Mouse (Mus musculus): ENCODE data around the gene Nfya. TPM values are rescaled to one million over a fixed set of nuclear protein-coding genes. Genes with fewer than 3 reads are reported as not detected.

The Nfya gene
- total and polyA plus RNA-seq, 3 experiments: 26.9 to 44.2 (median 29.3) TPM

DNA sequence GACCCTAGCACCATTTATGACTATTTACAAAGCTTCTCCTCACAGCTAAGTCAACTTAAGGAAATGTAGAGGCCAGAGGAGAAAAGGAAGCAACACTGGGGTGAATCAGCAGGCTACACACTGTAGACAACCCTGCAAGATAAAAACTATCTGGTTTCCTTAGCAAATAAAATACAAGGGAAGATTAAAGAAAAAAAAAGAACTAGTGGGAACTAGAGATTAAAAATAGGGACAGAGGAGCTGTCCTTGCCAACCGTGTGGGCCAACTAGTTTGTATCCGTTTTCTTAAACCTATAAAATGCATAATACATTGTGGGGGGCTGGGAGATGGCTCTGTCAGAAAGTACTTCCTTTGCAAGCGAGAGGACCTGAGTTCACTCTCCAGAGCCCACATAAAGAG lies 67.8 kb downstream of the Nfya start:
- H3K27ac ChIP-seq (ENCODE audit: insufficient read depth, low read depth): no peak overlapping the region
- H3K9me3 ChIP-seq (replicated peaks; ENCODE audit: low read length): peaks cover 3% of the 10 kb centered on the region
- H3K4me3 ChIP-seq (replicated peaks in 1 of 3; ENCODE audit: low read depth in 2 of 3, low read length in 2 of 3, poor library complexity in 1 of 3): no peak overlapping the region
- TF ChIP-seq USF1 (IDR thresholded peaks at IDR 0.05; ENCODE audit: low read depth, low read length): no peak
- TF ChIP-seq MAX (IDR thresholded peaks at IDR 0.05; ENCODE audit: low read length): no peak
- no peak for TF ChIP-seq MAZ (IDR thresholded peaks at IDR 0.05; ENCODE audit: low read depth, low read length)
- TF ChIP-seq JUND (conservative IDR thresholded peaks at IDR 0.05; ENCODE audit: low read depth, low read length): no peak
- no peak for TF ChIP-seq CTCF (conservative IDR thresholded peaks at IDR 0.05 in 1 of 2, IDR thresholded peaks at IDR 0.05 in 1 of 2; ENCODE audit: low read depth in 2 of 2, low read length in 2 of 2)
- TF ChIP-seq ZMIZ1 (IDR thresholded peaks at IDR 0.05; ENCODE audit: low read depth, low read length): no peak
- TF ChIP-seq POLR2A (IDR thresholded peaks at IDR 0.05; ENCODE audit: low read depth, low read length): no peak
- TF ChIP-seq RAD21 (IDR thresholded peaks at IDR 0.05; ENCODE audit: low read depth, low read length): no peak
- TF ChIP-seq ELF1 (IDR thresholded peaks at IDR 0.05; ENCODE audit: low read depth, low read length): no peak
- TF ChIP-seq SIN3A (IDR thresholded peaks at IDR 0.05; ENCODE audit: low read length): no peak
- TF ChIP-seq ETS1 (conservative IDR thresholded peaks at IDR 0.05; ENCODE audit: low read depth, low read length): no peak
- TF ChIP-seq HCFC1 (IDR thresholded peaks at IDR 0.05; ENCODE audit: low read depth, low read length): no peak
- no peak for TF ChIP-seq GABPA (IDR thresholded peaks at IDR 0.05; ENCODE audit: insufficient replicate concordance, low read depth, low read length)
- TF ChIP-seq BHLHE40 (IDR thresholded peaks at IDR 0.05; ENCODE audit: low read depth, low read length): no peak
- TF ChIP-seq SMC3 (IDR thresholded peaks at IDR 0.05; ENCODE audit: low read depth, low read length): no peak
- no peak for TF ChIP-seq CHD1 (IDR thresholded peaks at IDR 0.05; ENCODE audit: low read depth, low read length)
- H3K9ac ChIP-seq (ENCODE audit: insufficient read depth, low read depth): no peak overlapping the region
- H3K4me1 ChIP-seq (ENCODE audit: control insufficient read depth in 1 of 2, insufficient read depth in 2 of 2): peaks cover 0 to 27% of the 10 kb centered on the region in 2 experiments; a peak in 2 of 4 replicates
- no peak for DNase-seq (ENCODE audit: extremely low read depth)
- no peaks in the 10 kb centered on the region for H3K36me3 ChIP-seq (replicated peaks in 1 of 2; ENCODE audit: control insufficient read depth in 1 of 2, insufficient read depth in 1 of 2, low read length in 1 of 2)
- dilution Hi-C loops (cut with MboI; ENCODE audit: extremely low pct_ligation_motif_present, extremely low pct_unique_long_range_greater_than_20kb, low sequenced_read_pairs): no loop called here
- H3K4me2 ChIP-seq (ENCODE audit: insufficient read depth, low read depth, poor library complexity, severe bottlenecking): no peak overlapping the region
- H3K27me3 ChIP-seq (replicated peaks): no peaks in the 10 kb centered on the region
- H3K79me2 ChIP-seq (replicated peaks; ENCODE audit: control insufficient read depth, extremely low read depth, insufficient read depth, poor library complexity, severe bottlenecking): no peaks in the 10 kb centered on the region
- in situ Hi-C loops (cut with MboI; ENCODE audit: low pct_ligation_motif_present, low pct_unique_long_range_greater_than_20kb, low sequenced_read_pairs): no loop called here

DNA sequence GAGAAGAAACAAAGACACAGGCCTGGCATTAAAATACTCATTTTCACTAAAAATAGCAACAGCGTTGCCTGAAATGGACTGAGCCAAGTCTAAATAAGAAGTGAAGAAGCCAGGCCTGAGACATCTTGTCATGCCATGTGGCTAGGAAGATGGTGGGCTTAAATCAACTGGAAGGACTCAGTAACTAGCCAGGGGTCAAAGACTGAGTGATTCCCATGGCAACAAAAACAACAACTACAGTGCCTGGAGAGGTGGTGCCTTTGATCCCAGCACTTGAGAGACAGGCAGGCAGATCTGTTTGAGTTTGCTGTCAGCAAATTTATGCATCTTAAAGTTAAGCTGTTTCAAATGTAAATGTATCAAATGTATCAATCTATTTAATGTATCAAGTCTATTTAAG lies 69.4 kb downstream of the Nfya start:
- H3K4me3 ChIP-seq (replicated peaks in 1 of 3; ENCODE audit: low read depth in 2 of 3, low read length in 2 of 3, poor library complexity in 1 of 3): no peak overlapping the region
- dilution Hi-C loops (cut with MboI; ENCODE audit: extremely low pct_ligation_motif_present, extremely low pct_unique_long_range_greater_than_20kb, low sequenced_read_pairs): no loop called here
- no peak for DNase-seq (ENCODE audit: extremely low read depth)

More for the DNA sequence above, 69.4 kb downstream of the Nfya start:
- in situ Hi-C loops (cut with MboI; ENCODE audit: low pct_ligation_motif_present, low pct_unique_long_range_greater_than_20kb, low sequenced_read_pairs): no loop called here
- Histone ChIP-seq H3K9me3 (replicated peaks; ENCODE audit: low read length) (peaks cover 3% of the 10 kb centered on the region), H3K4me2 (ENCODE audit: insufficient read depth, low read depth, poor library complexity, severe bottlenecking) (no peak overlapping the region), H3K27me3 (replicated peaks) (no peaks in the 10 kb centered on the region), H3K4me1 (ENCODE audit: control insufficient read depth in 1 of 2, insufficient read depth in 2 of 2) (peaks cover 0 to 32% of the 10 kb centered on the region in 2 experiments; a peak in 2 of 4 replicates), H3K9ac (ENCODE audit: insufficient read depth, low read depth) (no peak overlapping the region), H3K27ac (ENCODE audit: insufficient read depth, low read depth) (no peak overlapping the region), H3K36me3 (replicated peaks in 1 of 2; ENCODE audit: control insufficient read depth in 1 of 2, insufficient read depth in 1 of 2, low read length in 1 of 2) (no peaks in the 10 kb centered on the region), H3K79me2 (replicated peaks; ENCODE audit: control insufficient read depth, extremely low read depth, insufficient read depth, poor library complexity, severe bottlenecking) (no peaks in the 10 kb centered on the region)
- TF ChIP-seq BHLHE40 (IDR thresholded peaks at IDR 0.05; ENCODE audit: low read depth, low read length) (no peak), ZKSCAN1 (IDR thresholded peaks at IDR 0.05; ENCODE audit: borderline replicate concordance, low read depth, low read length) (no peak), JUND (conservative IDR thresholded peaks at IDR 0.05; ENCODE audit: low read depth, low read length) (no peak), CHD2 (IDR thresholded peaks at IDR 0.05; ENCODE audit: low read length) (no peak), USF2 (conservative IDR thresholded peaks at IDR 0.05; ENCODE audit: low read depth, low read length) (no peak), RCOR1 (conservative IDR thresholded peaks at IDR 0.05; ENCODE audit: low read depth, low read length) (no peak), PAX5 (IDR thresholded peaks at IDR 0.05; ENCODE audit: low read length) (no peak), ZNF384 (IDR thresholded peaks at IDR 0.05; ENCODE audit: low read depth, low read length) (no peak), NELFE (IDR thresholded peaks at IDR 0.05; ENCODE audit: low read depth, low read length) (no peak), MEF2A (IDR thresholded peaks at IDR 0.05; ENCODE audit: borderline replicate concordance, low read depth, low read length) (no peak), TCF12 (IDR thresholded peaks at IDR 0.05; ENCODE audit: low read depth, low read length) (no peak), MAFK (IDR thresholded peaks at IDR 0.05; ENCODE audit: insufficient replicate concordance, low read length) (no peak)
